Mouse (Mus musculus) heart, adult 8-10 months (tissue): ENCODE measurements around the gene Tnf. TPM values are rescaled to one million over a fixed set of nuclear protein-coding genes. Genes with fewer than 3 reads are reported as not detected.
A peak's percentile ranks its signal among the peaks of the same experiment; 100 is the strongest.

ENCODE experiments used
- DNase-seq: peaks from one replicate; pipeline ENCODE4 v3.0.0; 2022; ENCODE audit warnings: low spot score
- total RNA-seq, 4 experiments: library from RNA; stranded (reverse); gene quantifications; 2 replicates each; pipeline ENCODE4 v1.2.4; 2022

The Tnf gene
- total RNA-seq, 4 experiments from 2014 or later, result 0.25 to 0.97 (median 0.52) TPM

GRCm38 (mm10) chr17:35198946-35199345, 2.9 kb downstream of the Tnf start:
- DNase-seq, result no peak

GRCm38 (mm10) chr17:35198029-35198428, 3.8 kb downstream of the Tnf start:
- DNase-seq, result no peak

GRCm38 (mm10) chr17:35197126-35197525, 4.7 kb downstream of the Tnf start:
- no peak for DNase-seq

DNA sequence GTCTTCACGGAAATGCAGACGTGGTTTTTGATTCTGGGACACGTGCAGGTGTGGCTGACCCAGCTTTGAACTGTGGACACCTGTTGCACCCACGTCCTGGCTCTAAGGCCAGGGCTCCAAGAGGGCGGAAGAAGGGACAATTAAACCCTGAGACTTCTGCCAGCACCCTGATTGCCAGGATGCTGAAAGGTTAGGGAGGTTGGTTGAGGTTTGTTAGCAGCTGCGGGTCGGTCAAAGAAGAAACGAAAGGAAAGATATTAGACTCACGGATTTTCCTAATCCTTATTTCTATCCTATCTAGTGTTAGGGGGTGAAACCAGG, 5.5 kb downstream of the Tnf start:
- no peak for DNase-seq

- no peak for DNase-seq
Measured at GRCm38 (mm10) chr17:35195631-35196320, 6.0 kb downstream of the Tnf start.

DNA sequence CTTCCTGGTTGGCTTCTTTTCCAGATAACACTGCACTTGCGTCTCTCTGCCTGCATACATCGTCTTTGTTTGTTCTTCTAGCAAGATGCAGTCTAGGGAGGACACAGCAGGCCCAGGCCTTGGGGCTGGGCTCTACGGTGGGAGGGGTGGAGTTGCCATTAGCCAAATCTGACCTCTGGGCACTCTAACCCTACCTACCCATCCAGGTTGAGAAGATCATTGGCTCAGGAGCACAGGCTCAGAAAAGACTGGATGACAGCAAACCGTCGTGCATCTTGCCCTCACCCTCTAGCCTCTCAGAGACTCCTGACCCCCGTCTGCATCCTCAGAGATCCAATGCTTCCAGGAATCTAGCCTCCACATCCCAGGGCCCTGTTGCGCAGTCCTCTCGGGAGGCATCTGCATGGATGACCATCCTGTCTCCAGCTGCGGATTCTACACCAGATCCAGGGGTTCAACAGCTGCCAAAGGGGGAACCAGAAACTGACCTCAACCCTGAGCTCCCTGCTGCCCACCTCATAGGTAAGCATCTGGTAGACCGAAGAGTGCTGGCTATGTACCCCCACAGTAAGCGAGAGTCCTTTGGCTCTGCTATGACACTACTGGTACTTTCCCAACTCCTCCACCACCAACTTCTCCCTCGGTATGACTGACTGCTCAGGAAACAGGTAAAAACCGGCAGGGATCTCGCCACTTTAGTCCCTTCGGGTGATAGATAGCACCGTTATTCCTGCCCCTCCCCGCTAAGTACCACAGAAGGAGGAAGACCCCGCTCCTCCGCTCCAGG, 6.8 kb downstream of the Tnf start:
- DNase-seq, result no peak

- no peak for DNase-seq
Measured at GRCm38 (mm10) chr17:35193881-35194843, 7.6 kb downstream of the Tnf start, which contains the start of gene Ltb. Ltb (plus strand) TSS chr17:35194439.

DNA sequence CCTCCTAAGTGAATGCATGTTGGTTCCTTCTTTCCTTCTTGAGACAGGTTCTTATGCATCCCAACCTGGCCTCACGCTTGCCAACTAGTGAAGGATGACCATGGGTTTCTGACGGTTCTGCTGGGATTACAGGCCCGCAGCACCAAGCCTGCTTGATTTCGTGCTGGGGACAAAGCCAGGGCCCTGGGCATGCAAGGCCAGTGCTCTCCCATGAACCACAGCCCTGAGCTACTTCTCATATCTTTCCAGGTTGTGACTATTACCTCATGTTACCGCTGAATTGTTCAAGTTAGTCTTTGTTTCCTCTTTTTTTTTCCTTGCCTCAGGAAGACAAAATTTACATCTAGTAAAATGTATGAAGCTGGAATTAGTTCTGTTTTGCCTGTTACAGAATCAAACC, 8.9 kb downstream of the Tnf start:
- DNase-seq, result no peak

GRCm38 (mm10) chr17:35191723-35192122, 10.1 kb downstream of the Tnf start:
- DNase-seq, result no peak

- no peak for DNase-seq
Measured at GRCm38 (mm10) chr17:35190096-35190495, 11.7 kb downstream of the Tnf start.

DNA sequence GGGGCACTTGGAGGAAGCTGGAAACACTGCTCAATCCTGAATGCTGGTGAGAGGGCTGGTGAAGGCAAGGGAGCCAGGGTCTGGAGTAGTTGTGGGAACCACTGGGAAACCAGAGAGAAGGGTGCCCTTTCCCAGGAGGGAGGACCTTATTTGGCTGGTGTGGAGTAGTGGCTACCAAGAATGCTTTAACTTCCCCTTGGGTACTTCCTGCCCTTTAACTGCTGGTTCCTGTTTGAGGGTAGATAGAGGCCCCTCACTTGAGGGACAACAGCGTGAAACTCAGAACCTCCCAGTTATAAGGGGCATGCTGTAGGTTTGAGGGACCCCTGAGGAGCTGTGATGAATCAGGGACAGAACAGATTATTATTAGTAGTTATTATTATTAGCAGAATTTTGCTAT, 12.6 kb downstream of the Tnf start:
- no peak for DNase-seq

GRCm38 (mm10) chr17:35187959-35188610, 13.7 kb downstream of the Tnf start, which contains the start of gene Lst1:
Lst1 (minus strand) TSS chr17:35188439.
- DNase-seq, result no peak

DNA sequence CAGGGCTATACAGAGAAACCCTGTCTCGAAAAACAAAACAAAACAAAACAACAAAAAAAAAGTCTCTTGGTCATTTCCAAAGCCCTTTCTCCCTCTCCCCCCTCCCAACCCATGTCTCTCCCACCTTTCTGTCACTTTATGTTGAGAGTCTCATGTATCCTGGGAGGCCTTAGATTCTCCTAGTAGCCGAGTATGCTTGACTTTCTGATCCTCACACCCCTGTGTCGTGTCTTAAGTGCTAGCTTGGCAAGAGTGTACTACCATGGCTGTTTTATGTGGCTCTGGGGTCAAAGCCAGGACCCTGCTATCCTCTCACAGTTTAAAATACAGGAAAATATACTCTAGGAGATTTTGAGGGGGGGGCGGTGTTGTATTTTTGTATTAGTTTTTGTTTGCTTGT, 14.5 kb downstream of the Tnf start:
- DNase-seq, result no peak

DNA sequence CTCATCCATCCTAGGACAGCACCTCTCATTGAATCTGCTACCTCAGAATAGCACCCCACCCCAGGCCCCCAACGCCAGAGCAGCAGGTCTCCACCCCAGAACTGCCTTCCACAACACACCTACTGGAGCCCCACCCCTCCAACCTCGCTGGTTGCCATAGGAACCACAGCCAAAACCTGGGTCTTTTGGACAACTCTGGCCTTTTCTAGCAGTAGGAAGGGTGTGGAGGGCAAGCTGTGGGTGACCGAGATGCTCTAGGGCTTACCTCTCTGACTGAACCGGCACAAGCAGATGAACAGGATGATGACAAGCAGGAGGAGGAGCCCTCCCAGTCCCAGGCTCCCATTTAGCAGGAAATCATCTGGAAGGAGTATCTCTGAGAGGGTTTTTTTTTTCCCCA, 15.1 kb downstream of the Tnf start:
- no peak for DNase-seq

GRCm38 (mm10) chr17:35185639-35186611, 15.9 kb downstream of the Tnf start:
- peak; percentile 77 for DNase-seq

GRCm38 (mm10) chr17:35180093-35180492, 21.7 kb downstream of the Tnf start:
- DNase-seq, result no peak

GRCm38 (mm10) chr17:35178528-35178927, 23.3 kb downstream of the Tnf start:
- peak; percentile 73 for DNase-seq

DNA sequence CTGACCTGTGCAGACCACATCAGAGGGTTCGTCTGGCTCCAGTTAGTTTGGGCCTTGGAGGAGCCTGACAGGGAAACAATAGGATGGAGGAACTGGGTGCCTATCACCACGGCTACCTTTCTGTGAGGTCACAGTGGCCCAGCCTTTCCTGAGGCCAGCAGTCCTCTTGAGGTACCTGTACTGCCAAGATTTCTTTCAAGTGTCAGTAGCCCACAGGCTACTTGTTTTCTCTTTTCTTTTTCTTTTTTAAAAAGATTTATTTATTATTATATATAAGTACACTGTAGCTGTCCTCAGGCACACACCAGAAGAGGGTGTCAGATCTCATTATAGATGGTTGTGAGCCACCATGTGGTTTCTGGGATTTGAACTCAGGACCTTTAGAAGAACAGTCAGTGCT, 25.8 kb downstream of the Tnf start, which contains the start of gene Aif1:
Gene Aif1 (minus strand): TSS at position 101 of the 400 bp plus-strand sequence.
- no peak for DNase-seq

DNA sequence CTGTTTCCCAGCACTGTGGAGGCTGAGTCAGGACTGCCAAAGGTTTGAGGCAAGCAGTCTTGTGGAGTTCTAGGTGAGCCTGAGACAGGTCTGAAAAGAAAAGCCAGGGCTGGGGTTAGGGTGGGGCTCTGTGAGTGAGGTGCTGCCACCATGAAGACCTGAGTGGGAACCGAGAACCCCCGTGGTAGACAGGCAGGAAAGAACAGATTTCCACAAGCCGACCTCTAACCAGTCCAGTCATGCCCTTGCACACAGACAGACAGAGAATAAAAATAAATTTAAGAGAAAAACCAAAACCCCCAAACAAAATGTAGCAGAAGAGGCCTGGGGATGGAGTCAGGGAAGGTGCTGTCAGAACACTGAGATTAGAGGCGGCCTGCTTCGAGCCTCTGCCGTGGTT, 26.4 kb downstream of the Tnf start:
- no peak for DNase-seq
